Mouse (Mus musculus) heart, adult 2 months (tissue): Measurements from ENCODE around the gene Gm7271. TPM values are rescaled to one million over a fixed set of nuclear protein-coding genes. Genes with fewer than 3 reads are reported as not detected.

Experiments
- DNase-seq, 2 experiments: peaks; one replicate each; pipeline ENCODE4 v3.0.0; 2021
- H3K27ac ChIP-seq: fragments of 200-600 bp; 2 replicates; pipeline ENCODE4 v1.8.1; 2022
- H3K27me3 ChIP-seq: fragments of 200-500 bp; 2 replicates; pipeline ENCODE4 v1.6.1; 2012; ENCODE audit warnings: mild to moderate bottlenecking, low read length, inconsistent platforms, mixed read lengths; ENCODE audit not compliant: control insufficient read depth, insufficient read depth
- H3K36me3 ChIP-seq: fragments of 200-500 bp; 2 replicates; pipeline ENCODE4 v1.6.1; 2012; ENCODE audit warnings: low read length, inconsistent platforms; ENCODE audit not compliant: control insufficient read depth, insufficient read depth
- H3K4me1 ChIP-seq: fragments of 200-500 bp; 2 replicates; pipeline ENCODE4 v1.6.1; 2011; ENCODE audit warnings: low read length; ENCODE audit not compliant: control insufficient read depth, insufficient read depth
- H3K4me3 ChIP-seq: fragments of 200-600 bp; 2 replicates; pipeline ENCODE4 v1.8.1; 2022
- H3K79me2 ChIP-seq: fragments of 200-500 bp; replicated peaks from 2 replicates; pipeline ENCODE4 v1.6.1; 2012; ENCODE audit warnings: mild to moderate bottlenecking, inconsistent platforms, low read length, moderate library complexity, mixed read lengths; ENCODE audit not compliant: control insufficient read depth, insufficient read depth
- H3K9ac ChIP-seq: fragments of 200-500 bp; 2 replicates; pipeline ENCODE4 v1.6.1; 2012; ENCODE audit warnings: low read depth, mild to moderate bottlenecking, control low read depth, inconsistent platforms, low read length, mixed read lengths
- CTCF ChIP-seq: fragments of 200-600 bp; IDR thresholded peaks from 2 replicates; pipeline ENCODE4 v1.8.1; 2022; ENCODE audit warnings: antibody characterized with exemption, mild to moderate bottlenecking, moderate library complexity
- EP300 ChIP-seq: fragments of 200-500 bp; IDR thresholded peaks from 2 replicates; pipeline ENCODE4 v1.6.1; 2011; ENCODE audit warnings: low read depth, low read length, control low read depth; ENCODE audit not compliant: insufficient read depth
- POLR2A ChIP-seq: fragments of 200-500 bp; IDR thresholded peaks from 2 replicates; pipeline ENCODE4 v1.6.1; 2011; ENCODE audit warnings: mild to moderate bottlenecking, low read depth, low read length, control low read depth; ENCODE audit not compliant: insufficient read depth
- WGBS: fragments of 180-500 bp; shearing (Covaris S2); methylation state at CpG from one replicate; pipeline ENCODE4 v1.1.7; 2018; 5-methylcytosine and 5-hydroxymethylcytosine counted together
- intact Hi-C: fragments of 180-260 bp; cut with DNase I; formaldehyde crosslinking; loops from one replicate; pipeline ENCODE4 v1.15.1; 2025
- long read RNA-seq: library from polyadenylated mRNA; stranded (forward); transcript quantifications from one replicate; pipeline ENCODE4 v2.0.0, GENCODE M21; 2021
- polyA plus RNA-seq: library from polyadenylated mRNA; depleted of rRNA; stranded (reverse); fragments of >200 nt; gene quantifications from 2 replicates; pipeline ENCODE4 v1.2.3, GENCODE M21; 2012; rRNA removed
- total RNA-seq, 2 experiments: library from RNA; stranded (reverse); gene quantifications; 2 replicates each; pipeline ENCODE4 v1.2.3; 2021

Gm7271 gene
- total RNA-seq (not detected), polyA plus RNA-seq (not detected in 2 replicates)
- long read RNA-seq, result 0 reads

DNA sequence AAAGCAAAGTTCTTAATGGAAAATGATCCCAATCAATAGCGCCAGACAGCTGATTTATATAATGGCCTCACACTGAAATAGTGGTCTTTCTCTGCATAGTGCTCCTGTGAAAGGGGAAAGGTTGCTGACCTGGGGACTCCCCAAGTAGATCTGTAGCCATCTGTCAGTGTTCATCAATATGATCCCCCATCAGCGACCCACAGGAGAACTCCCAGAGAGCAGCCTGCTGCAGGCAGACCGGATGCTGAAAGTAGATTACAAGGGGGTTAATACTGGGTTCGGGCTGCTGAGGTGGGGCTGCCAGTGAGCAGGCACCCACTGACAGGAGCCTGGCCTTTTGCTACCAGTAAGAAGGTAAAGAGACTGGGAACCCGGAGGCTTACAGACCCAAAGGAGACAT lies at the start of gene Gm7271:
TSS of gene Gm7271 (plus strand) at position 230 of the 400 bp plus-strand sequence.
- intact Hi-C loops, result no loop called here
- Histone ChIP-seq H3K27me3 (no peaks in the 10 kb centered on the region; the same call in 1 of the 2 replicates), H3K27ac (no peak within 1 kb of the TSS), H3K79me2 (no peaks in the 10 kb centered on the region), H3K9ac (no peak within 1 kb of the TSS), H3K36me3 (no peaks in the 10 kb centered on the region), H3K4me1 (no peaks in the 10 kb centered on the region), H3K4me3 (no peak within 1 kb of the TSS)
- WGBS, result 43% methylated on average over 5 of the region's 5 CpGs
- no peak for TF ChIP-seq EP300
- TF ChIP-seq POLR2A, result no peak
- TF ChIP-seq CTCF, result no peak
- no peak for DNase-seq

DNA sequence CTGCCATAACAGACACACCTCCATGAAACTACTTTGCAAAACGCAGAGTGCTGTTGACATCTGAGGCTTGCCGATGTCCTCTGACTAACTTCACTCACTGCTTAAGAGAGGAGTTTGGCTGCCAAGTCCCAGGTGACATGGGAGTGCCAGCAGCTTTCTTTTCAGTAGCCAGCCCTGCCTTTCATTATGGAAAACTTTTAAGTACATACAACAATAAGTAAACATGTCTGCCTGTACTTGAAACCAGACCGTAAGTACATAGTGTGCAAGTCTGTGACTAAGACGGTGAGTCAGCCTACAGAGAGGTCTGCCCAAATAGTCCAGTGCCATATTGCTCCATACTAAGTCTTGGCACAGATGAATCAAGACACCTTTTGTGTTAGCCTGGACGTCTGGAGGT lies 46.7 kb upstream of the Gm7271 start:
- H3K27me3 ChIP-seq, result no peaks in the 10 kb centered on the region
- H3K4me3 ChIP-seq, result no peak overlapping the region
- no peaks in the 10 kb centered on the region for H3K79me2 ChIP-seq
- no peak overlapping the region for H3K9ac ChIP-seq
- TF ChIP-seq CTCF (no peak), POLR2A (no peak), EP300 (no peak)
- 79% methylated on average over 5 of the region's 5 CpGs for WGBS
- intact Hi-C loops, result no loop called here
- DNase-seq, result no peak
- no peaks in the 10 kb centered on the region for H3K36me3 ChIP-seq
- no peak overlapping the region for H3K27ac ChIP-seq
- H3K4me1 ChIP-seq, result no peaks in the 10 kb centered on the region

DNA sequence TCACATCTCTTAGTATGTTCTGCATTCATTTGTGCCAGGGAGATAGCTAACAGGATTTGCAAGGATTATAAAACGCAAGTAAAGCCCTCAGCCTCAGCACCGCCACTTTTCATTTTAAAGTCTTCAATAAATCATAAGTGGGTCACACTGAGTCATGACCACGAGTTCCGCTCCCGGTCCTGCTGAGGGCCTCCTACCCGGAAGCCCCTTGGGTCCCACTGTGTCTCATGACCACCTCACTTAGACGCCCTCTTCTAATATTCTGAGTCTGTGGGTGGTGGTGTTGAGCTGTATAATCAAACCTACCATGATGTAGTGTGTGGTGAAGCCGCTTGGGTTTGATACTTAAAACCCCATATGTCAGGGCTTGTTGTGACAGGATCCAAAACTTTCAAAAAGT lies 46.1 kb upstream of the Gm7271 start:
- H3K9ac ChIP-seq, result no peak overlapping the region
- no peak overlapping the region for H3K4me3 ChIP-seq
- no peaks in the 10 kb centered on the region for H3K27me3 ChIP-seq
- H3K36me3 ChIP-seq, result no peaks in the 10 kb centered on the region
- H3K79me2 ChIP-seq, result no peaks in the 10 kb centered on the region
- TF ChIP-seq EP300, result no peak
- TF ChIP-seq CTCF, result no peak
- TF ChIP-seq POLR2A, result no peak
- DNase-seq, result no peak
- no peaks in the 10 kb centered on the region for H3K4me1 ChIP-seq
- WGBS, result 87% methylated on average over 8 of the region's 8 CpGs
- intact Hi-C loops, result no loop called here
- no peak overlapping the region for H3K27ac ChIP-seq

DNA sequence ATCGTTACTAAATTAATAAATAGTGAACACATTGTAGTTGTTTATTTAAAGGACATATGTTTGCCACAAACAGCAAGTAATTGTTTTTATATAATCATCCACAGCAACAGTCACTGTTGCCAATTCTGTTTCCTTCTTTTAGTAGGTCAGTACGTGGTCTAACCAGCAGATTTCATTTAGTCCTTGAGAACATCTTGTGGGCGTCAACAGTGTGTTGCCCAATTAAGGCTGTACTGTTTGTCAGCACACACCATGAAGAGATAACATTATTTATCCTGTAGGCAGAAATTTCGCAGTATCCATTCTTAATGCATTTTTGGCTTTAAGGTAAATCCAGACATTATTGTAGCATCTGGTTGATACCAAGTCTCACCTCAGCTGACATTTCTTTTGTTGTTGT lies 42.4 kb upstream of the Gm7271 start:
- intact Hi-C loops, result no loop called here
- no peaks in the 10 kb centered on the region for H3K27me3 ChIP-seq
- DNase-seq, result no peak
- no peaks in the 10 kb centered on the region for H3K36me3 ChIP-seq
- 71% methylated on average over 4 of the region's 4 CpGs for whole genome bisulfite sequencing
- H3K4me3 ChIP-seq, result no peak overlapping the region
- H3K9ac ChIP-seq, result no peak overlapping the region
- H3K4me1 ChIP-seq, result no peaks in the 10 kb centered on the region
- no peak overlapping the region for H3K27ac ChIP-seq
- H3K79me2 ChIP-seq, result no peaks in the 10 kb centered on the region
- TF ChIP-seq EP300 (no peak), CTCF (no peak), POLR2A (no peak)

DNA sequence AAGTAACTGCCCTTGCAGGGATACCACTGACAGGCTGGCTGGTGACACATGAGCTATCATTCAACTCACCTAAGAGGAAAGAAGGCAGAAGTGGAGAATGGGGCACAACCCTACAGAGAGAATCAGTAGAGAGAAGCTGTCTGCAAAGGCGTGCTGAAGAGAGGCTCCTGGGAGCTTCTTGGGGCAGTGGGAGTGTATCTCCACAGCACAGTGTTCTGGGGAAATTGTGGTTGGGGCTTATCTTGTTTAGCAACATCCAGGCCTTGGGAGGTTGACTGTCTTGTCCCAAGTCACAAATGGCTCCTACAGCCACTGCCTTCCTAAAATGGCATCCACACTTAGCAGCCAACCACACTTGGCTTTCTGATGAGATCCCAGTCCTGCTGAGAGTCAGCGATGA lies 8.9 kb upstream of the Gm7271 start:
- TF ChIP-seq EP300 (no peak), CTCF (no peak), POLR2A (no peak)
- H3K27ac ChIP-seq, result no peak overlapping the region
- no peak overlapping the region for H3K4me3 ChIP-seq
- H3K27me3 ChIP-seq, result 0 out of 2 replicates have a peak, but pooled peaks cover 1% of the 10 kb centered on the region
- H3K79me2 ChIP-seq, result no peaks in the 10 kb centered on the region
- no peaks in the 10 kb centered on the region for H3K4me1 ChIP-seq
- DNase-seq, result no peak
- H3K9ac ChIP-seq, result no peak overlapping the region
- 77% methylated on average over 2 of the region's 2 CpGs for WGBS
- intact Hi-C loops, result no loop called here
- no peaks in the 10 kb centered on the region for H3K36me3 ChIP-seq

DNA sequence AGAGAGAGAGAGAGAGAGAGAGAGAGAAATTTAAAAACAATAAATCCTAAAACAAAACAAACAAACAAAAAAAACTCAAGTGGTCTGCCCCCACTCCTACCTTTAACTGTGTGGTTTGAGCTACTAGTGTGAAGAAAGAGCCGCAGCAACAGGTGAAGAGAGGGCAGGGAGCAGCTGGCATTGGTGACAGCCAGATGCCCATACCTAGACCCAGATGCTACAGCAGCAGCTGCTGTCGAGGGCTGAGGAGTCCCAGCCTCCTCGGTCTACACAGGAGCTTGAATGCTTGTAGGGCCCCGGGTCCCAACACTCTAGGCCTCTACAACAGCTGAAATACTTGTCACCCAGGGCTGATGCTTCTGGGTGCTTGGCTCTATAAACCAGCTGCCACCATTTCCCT lies 7.0 kb upstream of the Gm7271 start:
- H3K79me2 ChIP-seq, result no peaks in the 10 kb centered on the region
- no peak for DNase-seq
- 0 out of 2 replicates have a peak, but pooled peaks cover 1% of the 10 kb centered on the region for H3K27me3 ChIP-seq
- no peaks in the 10 kb centered on the region for H3K36me3 ChIP-seq
- WGBS, result 63% methylated on average over 4 of the region's 4 CpGs
- no peaks in the 10 kb centered on the region for H3K4me1 ChIP-seq
- intact Hi-C loops, result no loop called here
- H3K27ac ChIP-seq, result no peak overlapping the region
- H3K9ac ChIP-seq, result no peak overlapping the region
- H3K4me3 ChIP-seq, result no peak overlapping the region
- TF ChIP-seq CTCF (no peak), POLR2A (no peak)
